23 mouse cellular contexts compared by ENCODE assay signal in genomic region chr14:79881726-79882125, GRCm38 (mm10).
DNase-seq lines count a peak whose midpoint lies in the region; ATAC-seq lines count a peak whose summit lies in the region.
"Had no signal": no experiment of that assay in that cellular context is flagged by ENCODE, and none has a peak within 500 bp of the region (broad histone marks: within the 10 kb centered on the region; RNA-seq: fewer than 3 reads in every experiment).

No protein-coding gene starts in this region.

- H3K9ac ChIP-seq in midbrain, embryonic 11.5 days (ENCODE audit: low read length), result no peak overlapping the region
- H3K9ac ChIP-seq in midbrain, embryonic 16.5 days (ENCODE audit: low read depth, low read length), result no peak overlapping the region
- H3K9ac ChIP-seq in hindbrain, embryonic 13.5 days, result no peak overlapping the region
- H3K9ac ChIP-seq in neural tube, embryonic 14.5 days (replicated peaks; ENCODE audit: low read depth, low read length), result no peak overlapping the region
- no peak overlapping the region for H3K9ac ChIP-seq in forebrain, embryonic 14.5 days (ENCODE audit: low read length)
- H3K9ac ChIP-seq: embryonic facial prominence, embryonic 15.5 days; heart, embryonic 15.5 days; liver, embryonic 14.5 days; lung, embryonic 14.5 days; stomach, embryonic 15.5 days had no signal

- ATAC-seq in midbrain, embryonic 11.5 days (ENCODE audit: low FRiP score), result peak; percentile 77
- ATAC-seq in midbrain, embryonic 16.5 days, result no peak
- ATAC-seq in hindbrain, embryonic 13.5 days (ENCODE audit: low FRiP score), result no peak
- ATAC-seq in neural tube, embryonic 14.5 days (ENCODE audit: low read depth), result 0 out of 2 replicates have a peak, but pooled peaks have one; percentile 22
- ATAC-seq in frontal cortex, adult (ENCODE audit: low TSS enrichment), result no peak
- ATAC-seq in forebrain, embryonic 14.5 days, result no peak
- ATAC-seq: forebrain, embryonic 16.5 days; inflammation-experienced regulatory T-cells, adult 6 months had no signal

- no peak overlapping the region for H3K4me2 ChIP-seq in midbrain, embryonic 11.5 days
- no peak overlapping the region for H3K4me2 ChIP-seq in midbrain, embryonic 16.5 days (ENCODE audit: low read length)
- H3K4me2 ChIP-seq in hindbrain, embryonic 13.5 days, result no peak overlapping the region
- no peak overlapping the region for H3K4me2 ChIP-seq in neural tube, embryonic 14.5 days (ENCODE audit: low read depth, low read length)
- H3K4me2 ChIP-seq in forebrain, embryonic 14.5 days (ENCODE audit: low read length), result no peak overlapping the region
- H3K4me2 ChIP-seq: embryonic facial prominence, embryonic 15.5 days; heart, embryonic 15.5 days; lung, embryonic 14.5 days; stomach, embryonic 15.5 days had no signal

- H3K4me1 ChIP-seq in midbrain, embryonic 11.5 days (ENCODE audit: control insufficient read depth, insufficient read depth, low read length), result peaks cover 33% of the 10 kb centered on the region
- H3K4me1 ChIP-seq in midbrain, embryonic 16.5 days (ENCODE audit: control insufficient read depth, insufficient read depth, low read length), result peaks cover 13% of the 10 kb centered on the region
- H3K4me1 ChIP-seq in hindbrain, embryonic 13.5 days (replicated peaks), result peaks cover 46% of the 10 kb centered on the region
- H3K4me1 ChIP-seq in neural tube, embryonic 14.5 days (ENCODE audit: control insufficient read depth, insufficient read depth, low read length), result peaks cover 31% of the 10 kb centered on the region; the same call in 1 of the 2 replicates
- peaks cover 36% of the 10 kb centered on the region for H3K4me1 ChIP-seq in forebrain, embryonic 14.5 days (ENCODE audit: control insufficient read depth, insufficient read depth, low read length)
- H3K4me1 ChIP-seq: embryonic facial prominence, embryonic 15.5 days; heart, embryonic 15.5 days; stomach, embryonic 15.5 days had no signal

- no peaks in the 10 kb centered on the region for H3K36me3 ChIP-seq in midbrain, embryonic 11.5 days (ENCODE audit: control insufficient read depth, insufficient read depth, low read length)
- no peaks in the 10 kb centered on the region for H3K36me3 ChIP-seq in midbrain, embryonic 16.5 days (ENCODE audit: control insufficient read depth, insufficient read depth, low read length)
- H3K36me3 ChIP-seq in hindbrain, embryonic 13.5 days, result no peaks in the 10 kb centered on the region
- no peaks in the 10 kb centered on the region for H3K36me3 ChIP-seq in neural tube, embryonic 14.5 days (ENCODE audit: control insufficient read depth, insufficient read depth, low read length)
- H3K36me3 ChIP-seq in forebrain, embryonic 14.5 days (ENCODE audit: control insufficient read depth, insufficient read depth, low read length), result no peaks in the 10 kb centered on the region
- H3K36me3 ChIP-seq: embryonic facial prominence, embryonic 15.5 days; heart, embryonic 15.5 days; stomach, embryonic 15.5 days had no signal

- no peak overlapping the region for H3K4me3 ChIP-seq in midbrain, embryonic 11.5 days (ENCODE audit: low read depth, low read length)
- H3K4me3 ChIP-seq in midbrain, embryonic 16.5 days (ENCODE audit: low read depth, low read length), result no peak overlapping the region
- no peak overlapping the region for H3K4me3 ChIP-seq in hindbrain, embryonic 13.5 days
- no peak overlapping the region for H3K4me3 ChIP-seq in neural tube, embryonic 14.5 days (ENCODE audit: low read depth, low read length)
- no peak overlapping the region for H3K4me3 ChIP-seq in forebrain, embryonic 14.5 days (ENCODE audit: low read depth, low read length)
- H3K4me3 ChIP-seq: embryonic facial prominence, embryonic 15.5 days; heart, embryonic 15.5 days; stomach, embryonic 15.5 days had no signal

- WGBS in midbrain, embryonic 11.5 days, result 45% methylated on average over 9 of the region's 9 CpGs
- WGBS in midbrain, embryonic 16.5 days, result 32% methylated on average over 9 of the region's 9 CpGs
- 20% methylated on average over 9 of the region's 9 CpGs for WGBS in hindbrain, embryonic 13.5 days
- WGBS in neural tube, embryonic 14.5 days, result 5% methylated on average over 9 of the region's 9 CpGs
- WGBS in forebrain, embryonic 14.5 days, result 26% methylated on average over 9 of the region's 9 CpGs

- peaks cover 13% of the 10 kb centered on the region for H3K27me3 ChIP-seq in midbrain, embryonic 11.5 days (ENCODE audit: control insufficient read depth, insufficient read depth, low read length)
- 0 out of 2 replicates have a peak, but pooled peaks cover 3% of the 10 kb centered on the region for H3K27me3 ChIP-seq in midbrain, embryonic 16.5 days (ENCODE audit: control insufficient read depth, insufficient read depth, low read depth, low read length)
- peaks cover 45% of the 10 kb centered on the region for H3K27me3 ChIP-seq in hindbrain, embryonic 13.5 days
- no peaks in the 10 kb centered on the region for H3K27me3 ChIP-seq in neural tube, embryonic 14.5 days (ENCODE audit: control insufficient read depth, insufficient read depth, low read length)
- 0 out of 2 replicates have a peak, but pooled peaks cover 2% of the 10 kb centered on the region for H3K27me3 ChIP-seq in forebrain, embryonic 14.5 days (replicated peaks; ENCODE audit: control insufficient read depth, insufficient read depth, low read length)
- H3K27me3 ChIP-seq: embryonic facial prominence, embryonic 15.5 days; heart, embryonic 15.5 days; stomach, embryonic 15.5 days had no signal

- H3K27ac ChIP-seq in midbrain, embryonic 11.5 days (ENCODE audit: low read depth, low read length), result no peak overlapping the region
- H3K27ac ChIP-seq in midbrain, embryonic 16.5 days (ENCODE audit: low read length), result no peak overlapping the region
- 0 out of 2 replicates have a peak overlapping the region, but pooled peaks have one; percentile 62 for H3K27ac ChIP-seq in hindbrain, embryonic 13.5 days
- no peak overlapping the region for H3K27ac ChIP-seq in neural tube, embryonic 14.5 days (ENCODE audit: low read depth, low read length)
- no peak overlapping the region for H3K27ac ChIP-seq in forebrain, embryonic 14.5 days (ENCODE audit: low read depth, low read length)
- H3K27ac ChIP-seq: embryonic facial prominence, embryonic 15.5 days; heart, embryonic 15.5 days; kidney, postnatal 0 days; liver, embryonic 14.5 days; stomach, embryonic 15.5 days had no signal

- DNase-seq in midbrain, embryonic 11.5 days (ENCODE audit: low spot score, missing footprints), result no peak
- peak; percentile 74 for DNase-seq in embryo, embryonic 10.5 days (ENCODE audit: low spot score)
- no peak for DNase-seq in forebrain, embryonic 14.5 days (ENCODE audit: low spot score)
- DNase-seq: adrenal gland, adult 2 months; cerebellum, adult 11-12 months; cerebellum, postnatal 10 days; gastrocnemius, postnatal 25 days; heart, postnatal 36 days; kidney, adult 2 months; layer of hippocampus, adult 9-11 months; lung, embryonic 14.5 days; thymus, postnatal 25 days had no signal

- no peaks in the 10 kb centered on the region for H3K9me3 ChIP-seq in midbrain, embryonic 11.5 days (ENCODE audit: control insufficient read depth, low read length)
- no peaks in the 10 kb centered on the region for H3K9me3 ChIP-seq in midbrain, embryonic 16.5 days (replicated peaks; ENCODE audit: control insufficient read depth, low read length, poor library complexity, severe bottlenecking)
- H3K9me3 ChIP-seq in hindbrain, embryonic 13.5 days, result no peaks in the 10 kb centered on the region
- no peaks in the 10 kb centered on the region for H3K9me3 ChIP-seq in neural tube, embryonic 14.5 days (ENCODE audit: control insufficient read depth, low read length)
- no peaks in the 10 kb centered on the region for H3K9me3 ChIP-seq in forebrain, embryonic 14.5 days (replicated peaks; ENCODE audit: control insufficient read depth, low read length)
- H3K9me3 ChIP-seq: embryonic facial prominence, embryonic 15.5 days; heart, embryonic 15.5 days; stomach, embryonic 15.5 days had no signal

Comparison
In these comparisons a context has a peak if more than half of its experiments do, and no peak if none do; other contexts are left out.
1. ATAC-seq: peak in midbrain, embryonic 11.5 days (single experiment) and neural tube, embryonic 14.5 days (single experiment); none in midbrain, embryonic 16.5 days (single experiment), hindbrain, embryonic 13.5 days (single experiment), frontal cortex, adult (single experiment) and forebrain, embryonic 14.5 days (single experiment).